Mouse (Mus musculus) c-Kit-positive CD71-negative TER-119-negative erythroid progenitor cells, embryonic 14.5 days (primary cell): ENCODE measurements around the gene Gnl1.
"Not testable (repeated sequence)": the region's sequence is repeated elsewhere in the genome, so short reads cannot be mapped to it uniquely, and the experiment has no call there.

Source experiments
- DNase-seq: peaks from one replicate; pipeline ENCODE4 v3.0.0-alpha.2; 2013; ENCODE audit warnings: low read depth

The Gnl1 gene

GRCm38 (mm10) chr17:35979401-35980362 lies at the start of gene Gnl1, which contains the start of gene Prr3:
TSS of gene Gnl1 (plus strand) at chr17:35979851.
TSS of gene Prr3 (minus strand) at chr17:35980236.
- peak; percentile 80 for DNase-seq

- no peak for DNase-seq
Observed at GRCm38 (mm10) chr17:35930627-35931026, 49.0 kb upstream of the Gnl1 start.

- DNase-seq: no peak
Observed at GRCm38 (mm10) chr17:35932608-35933007, 47.0 kb upstream of the Gnl1 start.

DNA sequence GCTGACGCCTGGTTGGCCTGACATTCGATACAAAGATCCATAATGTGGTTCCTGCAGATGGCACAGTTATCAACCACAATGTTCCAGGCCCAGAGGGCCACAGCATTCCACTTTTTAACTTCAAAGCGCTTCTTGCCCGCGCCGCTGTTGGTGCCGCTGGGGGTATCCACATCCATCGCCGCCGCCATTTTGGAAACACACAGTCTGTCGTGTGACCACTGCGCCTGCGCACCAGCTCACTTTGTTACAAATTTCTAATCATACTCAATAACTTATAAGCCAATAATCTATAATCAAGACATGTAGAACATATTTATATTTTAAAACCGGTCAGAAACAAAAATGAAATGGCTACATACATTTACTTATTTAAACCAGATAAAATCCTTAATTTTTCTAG lies 43.9 kb upstream of the Gnl1 start:
- not testable (repeated sequence) for DNase-seq

GRCm38 (mm10) chr17:35937700-35938348 lies 41.8 kb upstream of the Gnl1 start:
- no peak for DNase-seq

DNA sequence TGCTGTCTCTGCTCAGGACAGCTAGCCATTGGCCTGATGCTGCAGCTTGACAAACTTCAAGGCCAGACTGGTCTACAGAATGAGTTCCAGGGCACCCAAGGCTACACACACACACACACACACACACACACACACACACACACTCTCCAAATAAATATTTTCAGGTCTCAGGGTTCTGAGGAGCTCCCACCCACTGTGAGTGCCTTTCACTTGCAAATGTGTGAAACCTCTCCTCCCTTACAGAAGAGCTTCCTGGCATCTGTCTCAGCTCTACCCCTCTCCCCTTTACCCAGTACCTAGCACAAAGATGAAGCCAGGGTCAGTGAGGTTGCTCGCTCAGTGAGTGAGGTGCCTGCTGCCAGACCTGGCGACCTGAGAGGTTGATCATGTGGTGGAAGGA lies 40.5 kb upstream of the Gnl1 start:
- no peak for DNase-seq

GRCm38 (mm10) chr17:35939941-35940340 lies 39.7 kb upstream of the Gnl1 start:
- no peak for DNase-seq

DNA sequence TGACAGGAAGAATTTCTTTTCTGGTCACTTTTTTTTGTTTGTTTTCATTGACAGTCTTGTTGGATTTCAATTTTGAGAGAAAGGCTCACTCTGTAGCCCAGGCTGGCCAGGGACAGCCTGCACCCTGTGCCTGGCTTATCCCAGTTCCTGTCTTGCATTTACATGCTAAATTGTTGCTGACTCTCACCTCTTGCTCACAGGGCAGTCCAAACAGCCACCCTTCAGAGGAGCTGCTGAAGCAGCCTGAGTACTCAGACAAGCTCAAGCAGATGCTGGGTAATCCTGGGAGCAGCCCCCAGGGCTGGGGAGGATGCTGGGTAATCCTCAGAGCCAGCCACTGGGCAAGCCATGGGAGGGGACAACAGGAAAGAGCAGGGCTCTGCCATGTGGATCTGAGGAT lies 28.7 kb upstream of the Gnl1 start:
- not testable (repeated sequence) for DNase-seq

GRCm38 (mm10) chr17:35952559-35952958 lies 27.1 kb upstream of the Gnl1 start:
- DNase-seq: not testable (repeated sequence)

DNA sequence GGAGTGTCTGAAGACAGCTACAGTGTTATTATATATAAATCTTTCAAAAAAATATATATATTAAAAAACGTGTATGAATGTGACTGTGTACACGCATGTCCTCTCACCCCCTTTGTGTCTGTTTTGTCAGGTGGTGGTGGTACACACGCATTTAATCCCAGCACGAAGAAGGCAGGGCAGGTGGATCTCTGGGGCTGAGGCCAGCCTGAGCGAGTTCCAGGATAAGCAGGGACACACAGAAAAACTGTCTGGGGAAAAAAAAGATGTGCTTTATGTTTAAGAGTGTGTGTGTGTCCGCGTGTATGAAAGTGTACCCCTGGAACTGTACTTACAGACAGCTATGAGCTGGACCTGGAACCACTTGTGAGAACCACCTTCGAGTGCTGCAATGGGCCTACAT lies 25.0 kb upstream of the Gnl1 start:
- no peak for DNase-seq

DNA sequence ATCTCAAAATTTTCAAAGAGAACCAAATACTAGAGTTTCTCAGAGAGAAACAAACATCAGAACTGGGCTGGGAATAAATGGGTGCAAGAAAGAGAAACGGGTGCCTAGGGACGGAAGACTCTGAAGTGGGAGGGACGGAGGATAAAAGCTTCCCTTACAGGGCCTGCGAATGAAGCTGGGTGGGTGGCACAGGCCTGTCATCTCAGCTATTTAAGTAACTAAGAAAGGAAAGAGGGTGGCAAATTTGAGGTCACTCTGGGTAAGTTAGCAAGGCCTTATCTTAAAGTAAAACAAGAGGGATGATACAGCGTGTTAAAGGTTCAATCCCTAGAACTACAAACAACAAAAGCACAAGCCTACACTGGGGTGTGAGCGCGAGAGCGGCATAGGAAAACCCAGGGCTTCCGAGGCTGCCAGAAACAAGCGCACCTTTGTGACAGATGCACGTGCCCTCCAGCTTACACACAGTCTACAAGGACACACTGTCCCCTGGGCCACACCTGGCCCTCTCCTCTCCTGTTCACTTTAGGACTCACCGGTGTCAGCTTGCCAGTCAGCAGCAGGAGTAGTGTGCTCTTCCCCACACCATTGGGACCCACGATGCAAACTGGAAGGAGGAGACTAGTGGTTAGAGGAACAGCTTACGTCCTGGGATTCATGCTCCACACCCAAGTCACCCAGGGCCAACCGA lies 21.0 kb upstream of the Gnl1 start:
- DNase-seq: no peak

DNA sequence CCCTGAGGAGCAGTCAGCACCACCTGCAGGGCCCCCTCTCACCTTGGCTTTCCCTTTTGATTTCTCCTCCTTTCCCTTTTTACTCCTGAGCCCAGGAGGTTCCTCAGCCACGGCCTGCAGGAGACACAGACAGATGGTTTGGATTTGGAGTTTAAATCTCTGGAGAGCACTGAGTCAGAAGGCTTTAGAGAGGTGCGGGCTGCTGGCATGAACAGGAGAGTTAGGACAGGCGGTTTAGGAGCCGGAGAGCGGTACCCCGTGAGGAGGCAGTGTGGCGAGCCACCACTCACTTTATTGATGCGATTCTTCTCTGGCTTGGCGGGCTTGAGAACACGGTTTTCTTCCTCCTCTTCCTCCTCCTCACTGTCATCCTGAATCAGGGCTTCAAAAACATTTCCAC lies 16.4 kb upstream of the Gnl1 start:
- no peak for DNase-seq

DNA sequence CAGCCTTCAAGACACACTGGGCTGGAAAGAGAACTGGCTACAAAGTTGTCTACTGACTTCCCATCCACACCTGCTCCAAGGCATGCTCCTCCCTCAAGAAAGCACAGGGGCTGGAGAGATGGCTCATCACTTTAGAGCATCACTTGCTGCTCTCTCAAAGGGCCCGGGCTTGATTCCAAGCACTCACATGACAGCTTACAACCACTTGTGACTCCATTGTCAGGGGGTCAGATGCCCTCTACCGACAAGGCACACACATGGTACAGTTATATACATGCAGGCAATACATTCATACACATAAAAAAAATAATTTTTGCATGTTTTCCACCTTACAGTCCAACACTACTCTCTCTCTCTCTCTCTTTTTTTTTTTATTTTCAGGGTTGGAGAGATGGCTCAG lies 12.0 kb upstream of the Gnl1 start:
- no peak for DNase-seq

- DNase-seq: peak; percentile 94
Observed at GRCm38 (mm10) chr17:35969418-35970389, 9.9 kb upstream of the Gnl1 start, which contains the start of gene Abcf1. TSS of gene Abcf1 (minus strand) at chr17:35969761.

DNA sequence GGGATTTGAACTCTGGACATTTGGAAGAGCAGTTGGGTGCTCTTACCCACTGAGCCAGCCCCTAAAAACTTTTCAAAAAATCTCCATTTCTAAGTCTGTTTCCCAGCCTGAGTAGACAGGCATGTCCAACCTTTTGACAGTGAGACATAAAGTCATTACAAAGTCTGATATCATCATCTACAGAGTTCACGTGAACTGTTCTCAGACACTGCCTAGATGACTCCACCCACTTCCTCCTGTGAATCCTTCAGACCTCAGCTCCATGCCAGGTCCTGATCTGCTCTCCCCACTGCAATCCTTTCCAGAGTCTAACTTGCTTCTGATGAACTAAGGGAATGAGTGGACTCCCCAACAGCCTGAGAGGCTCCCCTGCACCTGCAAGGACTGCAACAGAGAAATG lies 7.5 kb upstream of the Gnl1 start:
- no peak for DNase-seq

DNA sequence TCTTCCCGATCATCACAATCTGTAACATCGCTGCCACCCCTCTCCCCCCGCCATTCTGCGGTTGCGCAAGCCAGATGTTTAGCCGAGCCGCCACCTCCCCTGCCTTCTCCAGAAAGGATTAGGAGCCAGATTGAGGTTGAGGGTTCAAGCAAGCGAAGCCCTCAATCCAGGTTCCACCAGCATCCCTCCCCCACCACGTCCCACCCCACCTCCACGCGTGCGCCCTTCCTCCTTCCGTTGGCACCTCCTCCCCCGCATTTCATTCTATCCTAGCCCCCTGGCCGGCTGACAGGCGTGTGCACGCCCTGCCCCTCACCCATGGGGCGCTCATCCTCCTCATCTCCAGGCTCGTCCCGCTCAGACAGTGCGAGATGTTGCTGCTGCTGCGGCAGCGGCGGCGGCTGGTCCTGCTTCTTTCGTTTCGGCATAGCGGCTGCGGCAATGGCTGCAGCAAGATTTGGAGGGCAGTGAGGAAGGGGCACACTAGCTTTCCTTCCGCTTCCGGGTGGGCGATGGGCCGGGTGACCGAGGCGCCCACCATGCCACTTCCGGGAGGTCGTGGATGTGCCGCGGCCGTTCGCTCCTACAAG lies 745 bp upstream of the Gnl1 start:
- DNase-seq: peak; percentile 66

- DNase-seq: no peak
Observed at GRCm38 (mm10) chr17:35980363-35980754, 708 bp downstream of the Gnl1 start.

DNA sequence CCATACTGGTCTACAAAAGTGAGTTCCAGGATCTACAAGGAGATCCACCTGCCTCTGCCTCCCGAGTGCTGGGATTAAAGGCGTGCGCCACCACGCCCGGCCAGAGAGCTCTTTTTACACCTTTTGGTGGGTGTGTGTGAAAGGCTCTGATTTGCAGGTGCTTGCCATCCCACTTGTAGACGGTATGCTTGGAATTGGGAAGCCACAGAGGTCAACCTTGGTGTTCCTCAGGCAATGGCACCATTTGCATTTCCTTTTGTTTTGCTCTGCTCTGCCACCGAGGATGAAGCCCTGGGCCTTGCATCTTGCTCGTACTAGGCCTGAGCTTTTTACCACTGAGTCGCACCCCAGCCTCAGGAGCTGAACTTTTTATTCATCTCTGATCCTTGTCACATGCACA lies 2.1 kb downstream of the Gnl1 start:
- no peak for DNase-seq

DNA sequence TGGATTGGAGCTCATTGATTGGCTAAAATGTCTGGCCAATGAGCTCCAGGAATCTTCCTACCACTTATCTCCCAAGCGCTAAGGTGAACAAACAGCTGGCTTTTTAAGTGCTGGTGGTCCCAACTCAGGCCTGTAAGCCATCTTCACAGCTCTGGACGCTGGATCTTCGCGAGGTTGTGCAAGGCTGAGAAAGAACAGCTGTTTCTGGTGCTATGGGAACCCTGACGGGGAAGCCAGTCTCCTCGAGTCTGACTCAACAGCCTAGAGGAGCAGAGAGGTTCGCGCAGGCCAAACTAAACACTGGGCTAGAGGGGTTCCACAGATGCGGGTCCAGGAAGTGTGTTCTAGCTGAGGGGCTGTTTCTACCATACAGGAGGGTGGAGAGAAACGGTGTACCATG lies 12.1 kb downstream of the Gnl1 start:
- DNase-seq: no peak

- DNase-seq: peak; percentile 62
Observed at GRCm38 (mm10) chr17:35993675-35994074, 14.0 kb downstream of the Gnl1 start.
